Mouse (Mus musculus) kidney, adult 2 months (tissue): ENCODE results near the gene Rfx4.

Experiments
- CTCF ChIP-seq: fragments of 200-500 bp; conservative IDR thresholded peaks from 2 replicates; pipeline ENCODE4 v1.5.1; 2011; ENCODE audit warnings: low read depth, mild to moderate bottlenecking, control low read depth, low read length, moderate library complexity, mixed read lengths; ENCODE audit not compliant: insufficient read depth, insufficient read length
- POLR2A ChIP-seq: fragments of 200-500 bp; IDR thresholded peaks from one replicate; pipeline ENCODE4 v1.6.1; 2011; ENCODE audit warnings: low read depth, low read length, control low read depth

DNA sequence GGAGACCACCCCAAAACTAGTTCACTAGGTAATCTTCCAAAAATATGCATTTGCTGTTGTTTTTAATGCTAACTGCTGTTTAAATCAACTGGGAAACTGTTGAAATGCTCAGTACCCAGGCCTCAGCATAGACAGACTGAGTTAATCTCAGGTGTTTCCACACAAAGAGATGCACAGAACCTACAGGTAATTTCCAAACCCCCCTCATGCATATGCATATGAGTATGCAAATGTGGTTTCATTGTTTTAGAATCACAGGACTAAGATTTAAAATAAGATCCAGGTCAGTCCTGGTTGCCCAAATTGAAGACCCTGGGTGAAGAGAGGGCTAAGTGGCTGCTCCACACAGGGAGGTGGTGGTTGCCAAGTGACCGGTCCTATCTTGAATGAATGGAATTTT, 157.3 kb downstream of the Rfx4 start:
- no peak for TF ChIP-seq POLR2A
- TF ChIP-seq CTCF, result no peak
